Mouse (Mus musculus) left cerebral cortex, postnatal 25 days (tissue): ENCODE measurements at regions not wholly inside any gene's neighbourhood (a gene's known extent, or its start where the extent isn't known, plus 50 kb on each side); places are given as distances from the start of the nearest gene placed in this dataset.
A peak's percentile ranks its signal among the peaks of the same experiment; 100 is the strongest.

Experiments used
- DNase-seq, 2 experiments: peaks; one replicate each; pipeline ENCODE4 v3.0.0; 2022; ENCODE audit warnings: low spot score in 2 of 2, mixed read lengths in 1 of 2
- intact Hi-C: fragments of 180-260 bp; cut with DNase I; formaldehyde crosslinking; loops from one replicate; pipeline ENCODE4 v1.15.1; 2025

DNA sequence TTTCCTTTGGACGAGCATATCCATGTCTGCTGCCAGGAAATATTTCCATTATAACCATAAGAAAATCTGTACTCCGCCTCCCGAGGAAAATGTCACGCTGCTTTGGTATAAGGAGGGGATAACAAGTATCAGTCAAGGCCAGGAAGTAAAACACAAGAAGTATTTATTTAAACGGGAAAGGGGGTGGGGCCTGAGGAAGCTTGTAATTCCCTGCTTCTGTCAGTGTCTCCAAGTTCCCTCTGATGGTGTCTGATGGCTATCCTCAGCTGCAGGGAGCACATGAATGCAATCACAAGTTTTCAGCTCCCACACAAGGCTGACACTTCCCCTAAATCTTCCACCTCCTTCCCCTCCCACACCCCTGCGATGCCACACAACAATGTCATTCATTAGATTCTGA lies 172.5 kb upstream of the Serpine2 start:
- DNase-seq: peak in 1 of 2 experiments; percentile 24
- intact Hi-C loops: no loop called here

DNA sequence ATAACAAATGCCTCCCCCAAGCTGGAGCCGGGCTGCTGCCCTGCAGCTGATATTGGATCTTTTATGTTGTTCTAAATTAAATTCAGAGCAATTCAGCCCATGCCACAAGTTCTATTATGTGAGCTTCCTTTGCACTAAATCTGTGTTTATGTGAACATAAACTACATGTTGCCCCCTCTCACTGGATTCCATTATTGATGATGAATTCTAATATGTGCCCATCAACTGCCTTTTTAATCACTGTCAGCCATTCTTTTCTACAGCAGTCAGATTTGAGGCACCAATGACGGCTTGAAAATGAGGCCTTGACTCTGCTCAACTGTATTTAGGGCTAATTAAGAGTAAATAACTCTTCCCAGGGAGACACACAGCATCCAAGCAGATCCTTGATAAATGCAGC lies 172.1 kb upstream of the Serpine2 start:
- intact Hi-C loops: no loop called here

DNA sequence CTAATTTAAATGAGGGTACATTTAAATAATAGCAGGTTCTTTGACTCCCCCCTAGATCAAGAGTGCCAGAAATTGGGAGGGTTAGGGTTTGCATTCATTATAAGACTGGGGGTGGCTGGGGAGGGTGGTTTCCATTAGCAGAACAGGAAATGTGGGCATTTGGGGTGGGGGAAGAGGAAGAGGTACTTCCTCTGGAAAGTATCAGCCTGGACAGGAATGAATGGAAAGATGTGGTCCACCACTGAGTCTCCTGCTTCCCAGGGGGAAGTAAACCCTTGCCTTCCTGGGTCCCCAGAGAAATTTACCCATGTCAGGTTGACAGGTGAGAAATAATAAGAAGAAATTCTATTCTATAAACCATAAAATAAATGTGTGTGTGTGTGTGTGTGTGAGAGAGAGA lies 171.5 kb upstream of the Serpine2 start:
- intact Hi-C loops: no loop called here

More for the DNA sequence above, 172.1 kb upstream of the Serpine2 start:
- DNase-seq: no peak

DNA sequence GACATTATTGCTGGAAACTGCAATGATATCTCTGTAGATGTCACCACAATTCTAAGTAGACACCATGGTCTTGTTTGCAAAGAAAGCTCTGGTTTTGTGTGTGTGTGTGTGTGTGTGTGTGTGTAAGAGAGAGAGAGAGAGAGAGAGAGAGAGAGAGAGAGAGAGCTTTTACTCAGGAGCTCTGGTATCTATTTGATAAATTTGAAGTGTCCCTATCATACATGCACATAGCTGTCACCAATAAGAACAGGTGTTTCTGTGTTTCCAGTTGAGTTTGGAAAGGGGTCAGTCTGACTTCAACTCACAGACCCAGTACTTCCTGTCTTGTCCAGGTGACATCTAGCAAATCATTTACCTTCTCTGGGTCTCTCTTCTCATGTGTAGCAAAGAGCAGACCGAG lies 169.7 kb upstream of the Serpine2 start:
- intact Hi-C loops: no loop called here
- no peak for DNase-seq

More for the DNA sequence above, 171.5 kb upstream of the Serpine2 start:
- no peak for DNase-seq

DNA sequence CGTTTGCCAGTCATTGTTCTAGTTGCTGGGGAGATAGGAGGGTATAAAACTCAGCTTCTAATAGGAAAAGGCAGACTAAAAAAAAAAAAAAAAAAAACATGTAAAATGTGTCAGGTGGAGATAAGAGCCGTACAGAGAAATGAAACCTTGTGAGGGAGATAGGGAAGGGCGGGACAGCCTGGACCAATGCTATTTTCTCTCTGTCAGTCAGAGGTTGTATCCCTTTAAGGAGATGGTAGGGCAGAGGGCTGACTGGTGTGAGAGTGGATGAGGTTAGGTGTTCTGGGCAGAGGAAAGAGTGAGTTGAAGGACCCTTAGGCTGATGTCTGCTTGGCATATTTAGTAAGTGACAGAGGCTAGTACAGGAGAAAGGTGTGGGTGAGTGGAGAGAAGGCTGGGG lies 169.2 kb upstream of the Serpine2 start:
- intact Hi-C loops: no loop called here

DNA sequence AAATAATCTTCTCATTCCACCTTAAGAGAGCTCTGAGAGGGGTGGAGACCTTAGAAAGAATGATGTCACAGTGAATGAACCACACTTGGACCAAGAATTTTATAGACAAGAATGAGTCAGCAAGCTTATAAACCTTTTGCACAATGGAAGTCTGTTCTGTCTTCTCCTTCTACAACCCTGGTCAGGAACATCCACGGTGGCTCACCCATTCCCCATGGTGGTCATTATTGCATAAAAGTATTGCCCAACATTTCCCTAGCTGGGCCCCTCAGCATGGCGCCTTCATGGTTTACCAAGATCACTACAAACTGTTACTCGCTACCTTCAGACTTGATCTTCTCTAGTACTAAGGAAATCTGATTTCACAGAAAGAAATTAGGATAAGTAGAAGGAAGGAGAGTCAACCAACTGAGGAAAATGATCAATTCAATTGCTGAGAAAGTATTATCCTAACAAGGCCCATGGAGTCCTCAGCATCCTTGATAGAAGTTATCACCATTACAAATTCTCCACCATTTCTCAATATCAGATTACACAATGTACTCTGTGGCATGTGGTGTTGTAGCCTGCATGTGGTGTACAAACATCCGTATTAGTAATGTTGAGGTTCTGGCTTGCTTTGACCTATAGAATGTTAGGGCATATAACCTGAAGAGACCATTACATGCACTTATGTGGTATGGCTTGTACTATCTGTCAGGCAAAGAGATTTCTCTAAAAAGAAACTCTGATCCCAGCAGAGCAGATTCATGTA lies 165.1 kb upstream of the Serpine2 start:
- intact Hi-C loops: no loop called here
- DNase-seq: no peak

More for the DNA sequence above, 169.2 kb upstream of the Serpine2 start:
- no peak for DNase-seq

DNA sequence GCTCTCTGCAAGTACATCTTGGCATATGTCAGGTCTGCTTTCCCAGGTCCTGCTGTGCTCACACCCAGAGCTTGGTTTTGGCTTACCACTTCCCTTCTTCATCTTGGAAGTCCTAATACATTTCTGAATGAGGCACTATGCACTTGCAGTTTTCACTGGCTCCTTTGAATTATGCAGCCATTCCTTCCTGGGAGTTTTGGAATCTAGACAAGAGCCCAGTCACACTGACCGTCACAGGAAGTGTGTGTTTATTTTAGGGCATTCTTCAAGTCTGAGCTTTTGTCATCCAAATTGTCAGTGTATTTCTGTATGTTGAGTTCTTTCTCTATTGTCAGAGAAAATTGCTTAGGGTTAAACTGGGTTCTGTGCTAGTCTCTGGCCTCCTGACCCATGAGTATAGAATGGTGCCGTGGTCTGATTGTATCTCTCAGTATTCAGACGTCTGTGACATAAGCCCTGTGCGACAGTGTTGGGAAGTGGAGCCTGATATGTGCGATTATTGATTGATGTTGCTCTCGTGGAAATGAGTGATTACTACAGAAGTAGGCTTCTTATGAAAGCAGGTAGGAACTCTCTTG lies 162.6 kb upstream of the Serpine2 start:
- intact Hi-C loops: no loop called here
- peak in 1 of 2 experiments; percentile 16 for DNase-seq

DNA sequence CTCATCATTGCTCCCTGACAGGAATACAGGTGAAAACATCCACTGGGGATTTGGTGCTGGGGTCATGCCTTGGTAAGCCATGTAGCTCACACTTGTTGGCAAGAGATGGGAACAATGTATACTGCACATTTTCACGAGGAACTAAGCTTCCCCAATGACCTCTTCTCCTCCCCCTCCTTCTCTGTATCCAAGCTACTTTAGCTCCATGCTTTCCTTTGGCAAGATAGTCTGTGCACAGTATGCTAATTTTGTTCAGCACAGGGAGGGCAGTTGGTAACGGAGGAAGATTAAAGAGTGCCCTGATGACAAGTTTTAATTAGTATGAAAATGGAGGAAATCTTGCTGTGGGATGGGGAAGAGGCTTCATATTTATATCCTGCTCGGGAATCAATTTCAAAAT lies 160.9 kb upstream of the Serpine2 start:
- DNase-seq: no peak
- intact Hi-C loops: no loop called here

DNA sequence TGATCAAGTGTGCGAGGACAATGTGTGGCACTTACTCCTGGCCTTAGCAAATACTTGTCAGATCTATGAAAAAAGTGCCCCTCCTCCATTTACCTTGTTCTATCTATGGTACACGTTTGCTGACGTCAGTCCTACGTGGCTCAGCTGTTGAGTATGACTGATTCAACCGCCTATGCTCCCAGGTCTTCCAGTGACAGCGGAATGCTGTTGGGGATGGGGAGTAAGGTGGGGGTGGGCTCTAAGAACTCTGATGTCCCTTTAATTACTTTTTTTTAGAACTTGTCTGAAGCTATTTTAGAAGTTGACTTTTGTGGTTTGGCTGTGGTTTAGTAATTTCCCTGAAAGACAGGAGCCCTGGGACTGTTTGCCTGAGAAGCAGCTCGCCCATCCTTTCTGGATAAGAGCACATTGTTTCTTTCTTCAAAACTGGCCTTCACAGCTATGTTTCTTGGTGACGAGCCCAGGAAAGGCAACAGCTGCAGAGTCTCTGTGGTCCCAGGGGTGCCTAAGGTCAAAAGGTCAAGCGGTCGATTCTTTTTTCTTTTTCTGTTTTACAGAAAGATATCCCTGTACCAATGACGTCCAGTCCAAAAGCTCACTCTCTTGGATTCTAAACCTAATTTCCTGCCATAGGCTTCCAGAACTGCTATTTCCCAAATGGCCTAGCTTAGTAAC lies 157.5 kb upstream of the Serpine2 start:
- intact Hi-C loops: no loop called here
- DNase-seq: no peak

DNA sequence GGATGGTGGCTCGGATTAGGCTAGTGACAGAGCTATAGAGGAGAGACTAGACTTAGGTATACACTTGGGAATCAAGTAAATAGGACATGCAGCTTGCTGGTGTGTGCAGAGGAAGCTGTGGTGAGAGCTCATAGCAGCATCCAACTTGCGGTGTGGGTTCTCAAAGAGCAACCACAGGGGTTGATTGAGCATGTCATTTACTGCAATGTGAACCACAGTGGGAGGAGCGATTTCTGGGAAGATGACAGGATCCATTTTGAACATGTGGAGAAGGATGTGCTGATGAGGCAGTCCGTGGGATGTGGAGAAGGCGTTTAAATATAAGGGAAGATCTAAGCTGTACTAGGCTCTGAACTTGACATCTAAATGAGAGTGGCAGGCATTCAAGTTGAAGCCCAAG lies 154.5 kb upstream of the Serpine2 start:
- no peak for DNase-seq
- intact Hi-C loops: no loop called here

DNA sequence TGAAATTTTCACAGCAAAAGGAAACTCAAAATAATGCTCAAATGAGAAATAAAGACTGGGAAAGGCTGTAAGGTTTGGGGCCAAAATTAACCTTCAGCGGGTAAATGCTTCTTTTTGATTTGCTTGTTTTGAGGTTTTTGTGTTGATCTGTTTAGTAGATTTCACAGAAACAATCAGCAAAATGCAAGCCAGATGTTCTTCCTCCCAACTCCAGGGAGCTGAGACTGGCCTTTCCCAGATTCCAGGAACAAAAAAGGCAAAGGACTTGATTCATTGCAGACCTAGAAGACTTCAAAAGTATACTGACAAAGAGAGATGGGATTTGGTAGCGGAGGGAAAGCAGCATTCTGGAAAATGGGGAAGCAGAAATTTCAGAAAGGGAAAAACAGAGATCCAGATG lies 153.6 kb upstream of the Serpine2 start:
- DNase-seq: no peak
- intact Hi-C loops: no loop called here

DNA sequence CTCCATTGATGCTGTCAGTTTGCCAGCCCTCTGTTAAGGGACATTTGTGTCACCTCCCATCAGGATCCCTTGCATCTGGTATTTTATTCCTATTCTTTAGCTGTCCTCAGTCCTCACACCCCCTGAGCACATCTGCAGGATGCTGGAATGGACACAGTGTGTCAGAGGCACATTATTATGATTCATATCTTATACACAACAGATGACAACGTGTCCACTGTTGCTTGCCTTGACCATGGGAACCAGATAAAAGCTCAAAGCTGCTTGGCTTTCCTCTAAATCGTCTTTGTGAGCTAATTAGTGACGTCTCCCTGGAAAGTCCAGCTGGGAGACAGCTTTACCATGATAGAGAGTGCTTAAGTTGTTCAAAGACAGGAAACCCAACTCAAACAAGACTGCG lies 149.7 kb upstream of the Serpine2 start:
- intact Hi-C loops: no loop called here

DNA sequence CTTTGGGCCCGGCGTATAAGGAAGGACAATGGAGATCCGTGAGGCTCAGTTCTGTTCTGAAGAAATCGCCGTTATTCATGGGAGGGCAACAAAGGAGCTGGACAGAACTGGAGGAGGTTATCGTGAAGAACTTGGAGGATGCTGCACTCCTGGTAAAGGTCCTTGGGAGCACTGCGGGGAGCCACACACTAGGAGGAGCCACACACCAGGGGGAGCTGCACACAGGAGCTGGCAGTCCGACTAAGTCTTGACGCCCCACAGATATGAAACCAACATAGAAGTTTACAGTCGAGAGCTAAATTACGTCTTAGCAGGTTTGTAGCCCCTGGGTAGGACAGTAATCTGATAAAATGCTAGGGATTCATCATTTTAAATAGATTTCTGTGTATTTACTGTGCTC lies 138.1 kb upstream of the Serpine2 start:
- intact Hi-C loops: loop anchor here (10.0 kb wide), 1 partner anchor 106 kb away; no protein-coding TSS in a partner anchor
- DNase-seq: no peak

More for the DNA sequence above, 149.7 kb upstream of the Serpine2 start:
- no peak for DNase-seq

DNA sequence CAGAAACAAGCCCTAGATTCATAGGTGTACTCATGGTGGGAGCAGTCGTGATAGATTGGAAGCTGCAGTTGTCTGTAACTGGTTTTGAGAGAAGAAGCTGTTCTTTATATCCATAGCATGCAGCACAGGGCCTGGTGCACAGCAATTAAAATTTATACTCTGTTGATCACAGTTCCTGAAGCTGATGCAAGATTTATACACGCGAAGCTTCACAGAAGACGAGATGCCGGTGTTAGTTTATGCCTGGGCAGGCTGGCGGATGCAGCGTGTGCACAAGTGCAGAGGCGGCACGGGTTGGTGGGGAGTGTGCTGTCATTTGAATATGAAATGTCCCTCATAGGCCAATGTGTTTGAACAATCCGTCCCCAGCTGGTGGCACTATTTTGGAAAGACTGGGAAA lies 136.9 kb upstream of the Serpine2 start:
- no peak for DNase-seq
- intact Hi-C loops: loop anchor here (10.0 kb wide), 1 partner anchor 107 kb away; no protein-coding TSS in a partner anchor

DNA sequence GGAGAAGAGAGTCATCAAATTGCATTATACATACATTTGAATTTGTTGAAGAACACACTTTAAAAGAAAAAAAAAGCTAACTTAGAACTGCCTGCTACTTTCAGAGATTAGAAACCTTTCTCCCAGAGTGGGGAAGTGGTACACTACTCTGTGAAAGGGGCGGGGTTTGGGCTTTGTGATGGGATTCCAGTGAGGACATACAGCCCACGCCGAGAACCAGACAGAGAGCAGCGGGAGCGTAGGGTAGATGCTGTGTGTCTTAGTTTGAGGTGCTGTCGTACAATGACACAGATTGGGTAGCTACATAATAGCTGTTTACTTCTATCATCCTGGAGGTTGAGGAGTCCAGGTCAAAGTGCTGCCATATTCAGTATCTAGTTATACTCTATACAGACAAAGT lies 136.5 kb upstream of the Serpine2 start:
- DNase-seq: no peak

DNA sequence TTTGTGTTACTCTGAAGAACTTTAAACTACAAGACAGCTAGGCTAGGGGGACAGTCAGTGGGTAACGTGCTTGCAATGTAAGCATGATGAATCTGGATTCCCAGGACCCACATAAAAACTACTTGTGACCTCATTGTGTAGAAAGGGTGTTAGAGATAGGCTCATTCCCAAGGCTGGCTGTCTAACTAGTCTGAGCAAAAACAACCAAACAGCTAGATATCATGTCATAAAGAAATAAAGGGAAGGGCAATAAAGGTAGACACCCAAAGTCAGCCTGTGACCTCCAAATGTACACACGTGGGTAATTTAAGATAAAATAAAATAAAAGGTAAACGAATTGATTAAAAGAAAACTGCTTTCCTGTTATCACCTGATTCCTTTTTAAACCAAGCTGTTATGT lies 123.7 kb upstream of the Serpine2 start:
- DNase-seq: no peak
- intact Hi-C loops: no loop called here

More for the DNA sequence above, 136.5 kb upstream of the Serpine2 start:
- intact Hi-C loops: loop anchor here (10.0 kb wide), 1 partner anchor 107 kb away; no protein-coding TSS in a partner anchor

DNA sequence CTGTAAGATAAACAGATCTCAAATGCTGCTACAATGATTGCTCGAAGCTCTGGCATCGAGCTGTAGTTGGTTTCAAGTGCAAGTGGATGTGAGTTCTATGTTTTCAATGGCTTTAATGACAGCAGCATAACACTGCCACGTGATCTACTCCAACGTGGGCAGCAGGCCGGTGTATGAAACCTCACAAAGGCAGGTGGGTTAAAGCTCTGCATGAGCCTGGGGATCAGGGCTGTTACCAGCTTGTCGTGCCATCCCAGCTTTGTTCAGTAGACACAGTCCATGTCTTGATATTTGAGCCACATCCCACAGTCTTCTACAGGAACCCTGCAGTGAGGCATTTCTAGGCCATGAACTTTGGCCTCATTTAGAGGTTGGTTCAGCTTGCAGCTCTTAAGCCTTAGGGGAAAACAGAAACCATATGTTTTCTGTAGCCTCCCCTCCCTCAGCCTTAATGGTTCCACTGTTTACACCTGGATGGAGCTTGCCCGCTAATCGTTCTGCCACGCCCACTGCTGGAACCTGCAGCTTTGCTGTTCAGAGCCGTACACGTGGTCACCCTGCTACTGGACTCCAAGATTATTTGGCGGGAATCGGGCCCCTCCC lies 121.8 kb upstream of the Serpine2 start:
- intact Hi-C loops: no loop called here
- no peak for DNase-seq

DNA sequence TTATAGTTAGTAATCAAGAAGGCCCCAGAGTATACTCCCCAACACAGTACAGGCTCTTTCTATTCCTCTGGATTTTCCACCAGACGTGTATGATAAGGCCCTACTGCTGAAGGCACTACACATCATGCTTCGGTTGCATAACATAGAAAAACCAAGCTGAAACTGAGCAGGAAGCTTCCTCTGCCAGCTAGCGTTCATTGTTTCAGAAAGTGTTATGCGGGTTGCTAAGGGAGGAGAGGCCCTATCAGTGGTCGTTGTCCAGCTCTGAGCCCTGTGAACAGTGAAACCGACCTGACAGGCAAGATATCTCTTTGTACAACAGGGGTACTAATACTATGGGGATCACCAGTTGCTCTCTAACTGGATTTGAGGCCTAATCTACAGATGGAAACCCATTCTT lies 118.9 kb upstream of the Serpine2 start:
- intact Hi-C loops: no loop called here
- no peak for DNase-seq

DNA sequence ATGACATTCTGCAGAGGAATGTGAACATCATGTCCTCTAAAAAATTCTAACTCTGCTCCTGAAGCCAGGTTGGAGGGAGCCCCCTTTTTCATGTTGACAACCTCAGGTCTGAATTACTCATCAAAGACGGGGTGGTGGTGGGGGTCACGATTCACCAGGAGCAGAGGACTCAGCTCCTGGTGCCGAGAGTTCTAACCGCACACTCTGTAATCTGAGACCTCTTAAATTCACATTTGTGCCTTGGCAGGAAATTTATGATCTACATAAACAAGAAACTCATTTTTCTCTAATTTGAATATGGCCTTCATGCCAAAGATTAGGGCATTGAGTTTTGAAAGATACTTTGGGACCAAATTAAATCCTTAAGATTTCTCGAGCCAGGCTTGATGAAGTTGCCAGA lies 117.2 kb upstream of the Serpine2 start:
- no peak for DNase-seq
- intact Hi-C loops: no loop called here

DNA sequence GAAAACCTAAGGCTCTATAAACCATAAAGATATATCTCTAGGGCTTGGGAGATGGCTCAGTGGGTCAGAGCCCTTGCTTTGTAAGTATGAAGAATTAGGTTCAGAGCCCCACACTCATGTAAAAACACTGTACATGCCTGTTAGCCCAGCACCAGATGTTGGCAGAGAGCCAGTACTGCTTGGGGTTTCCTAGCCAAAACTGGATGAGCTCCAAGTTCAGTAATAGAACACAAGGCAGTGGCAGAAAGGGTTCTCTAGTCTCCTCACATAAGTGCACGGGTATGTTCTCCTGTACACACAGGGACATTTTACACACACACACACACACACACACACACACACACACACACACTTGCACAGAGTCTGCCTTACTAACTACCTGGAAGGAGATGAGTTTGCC lies 95.1 kb upstream of the Serpine2 start:
- intact Hi-C loops: no loop called here

More for the DNA sequence above, 95.1 kb upstream of the Serpine2 start:
- DNase-seq: peak; percentile 20 to 25
